Mouse (Mus musculus) liver, postnatal 0 days (tissue): ENCODE data around the gene Adgrg7. TPM values are rescaled to one million over a fixed set of nuclear protein-coding genes. Genes with fewer than 3 reads are reported as not detected.

Experiments
- ATAC-seq: fragments of 200-750 bp; cut with Nextera tagmentation; 2 replicates; pipeline ENCODE4 v1.8.0; 2017; ENCODE audit warnings: mild to moderate bottlenecking, moderate library complexity
- DNase-seq: peaks from one replicate; pipeline ENCODE4 v3.0.0-alpha.2; 2016
- H3K27ac ChIP-seq: fragments of 300-500 bp; sonication (generic); 2 replicates; pipeline ENCODE4 v1.5.1; 2014; ENCODE audit warnings: antibody characterized with exemption, moderate library complexity, mild to moderate bottlenecking, low read depth
- H3K27me3 ChIP-seq: fragments of 300-500 bp; sonication (generic); 2 replicates; pipeline ENCODE4 v1.6.1; 2014; ENCODE audit warnings: low read length, control low read depth, mixed read lengths; ENCODE audit not compliant: insufficient read depth
- H3K36me3 ChIP-seq: fragments of 300-500 bp; sonication (generic); replicated peaks from 2 replicates; pipeline ENCODE4 v1.6.1; 2014; ENCODE audit warnings: mild to moderate bottlenecking, control low read depth, low read length, moderate library complexity, mixed read lengths; ENCODE audit not compliant: insufficient read depth
- H3K4me1 ChIP-seq: fragments of 300-500 bp; sonication (generic); 2 replicates; pipeline ENCODE4 v1.6.1; 2014; ENCODE audit warnings: antibody characterized with exemption, mild to moderate bottlenecking, control low read depth; ENCODE audit not compliant: insufficient read depth
- H3K4me2 ChIP-seq: fragments of 300-500 bp; sonication (generic); 2 replicates; pipeline ENCODE4 v1.6.1; 2014; ENCODE audit warnings: low read depth, mild to moderate bottlenecking, low read length, moderate library complexity, mixed read lengths
- H3K4me3 ChIP-seq: fragments of 300-500 bp; sonication (generic); 2 replicates; pipeline ENCODE4 v1.5.1; 2014; ENCODE audit warnings: low read depth, low read length
- H3K9ac ChIP-seq: fragments of 300-500 bp; sonication (generic); replicated peaks from 2 replicates; pipeline ENCODE4 v1.6.1; 2014; ENCODE audit warnings: mild to moderate bottlenecking, moderate library complexity
- H3K9me3 ChIP-seq: fragments of 300-500 bp; sonication (generic); 2 replicates; pipeline ENCODE4 v1.6.1; 2016; ENCODE audit warnings: mild to moderate bottlenecking, control low read depth, low read length, mixed read lengths
- CTCF ChIP-seq: sonication (generic); IDR thresholded peaks from 2 replicates; pipeline ENCODE4 v1.5.1; 2016; ENCODE audit warnings: antibody characterized with exemption, low read depth
- EP300 ChIP-seq: IDR thresholded peaks from 2 replicates; pipeline ENCODE4 v1.6.1; 2016; ENCODE audit warnings: antibody characterized with exemption, low read depth, mild to moderate bottlenecking
- WGBS: fragments of 180-500 bp; shearing (Covaris S2); extraction: QIAGEN DNeasy Blood & Tissue Kit; methylation state at CpG from one replicate; pipeline ENCODE4 v1.1.7; 2014; ENCODE audit not compliant: insufficient replicate concordance; 5-methylcytosine and 5-hydroxymethylcytosine counted together
- polyA plus RNA-seq: library from polyadenylated mRNA; unstranded; fragments of >200 nt; fragmentation: Nextera tagmentation; extraction: Ambion mirVana; gene quantifications from 2 replicates; pipeline ENCODE4 v1.2.1, GENCODE M21; 2015

Adgrg7 gene
- polyA plus RNA-seq = 0.04 TPM in 1 of 2 replicates, not detected in the other

GRCm38 (mm10) chr16:56795481-56796139 lies at the start of gene Adgrg7:
Gene Adgrg7 (minus strand): TSS chr16:56795855.
- Histone ChIP-seq H3K27me3 (no peaks in the 10 kb centered on the region), H3K27ac (no peak within 1 kb of the TSS), H3K4me1 (no peaks in the 10 kb centered on the region), H3K9ac (no peak within 1 kb of the TSS), H3K36me3 (no peaks in the 10 kb centered on the region), H3K4me3 (no peak within 1 kb of the TSS), H3K4me2 (0 out of 2 replicates have a peak within 1 kb of the TSS, but pooled peaks have one; percentile 6), H3K9me3 (no peaks in the 10 kb centered on the region)
- 47% methylated on average over 8 of the region's 8 CpGs for WGBS
- ATAC-seq (no peak), DNase-seq (no peak)
- TF ChIP-seq CTCF (no peak), EP300 (no peak)

- ATAC-seq (no peak), DNase-seq (no peak)
- Histone ChIP-seq H3K27ac (no peak overlapping the region), H3K36me3 (no peaks in the 10 kb centered on the region), H3K4me3 (no peak overlapping the region), H3K4me1 (no peaks in the 10 kb centered on the region), H3K4me2 (no peak overlapping the region), H3K9ac (no peak overlapping the region), H3K27me3 (no peaks in the 10 kb centered on the region), H3K9me3 (no peaks in the 10 kb centered on the region)
- 60% methylated on average over 5 of the region's 5 CpGs for WGBS
- TF ChIP-seq CTCF = no peak
- no peak for TF ChIP-seq EP300
Measured at GRCm38 (mm10) chr16:56842988-56843387, 47.3 kb upstream of the Adgrg7 start.

GRCm38 (mm10) chr16:56833312-56833711 lies 37.7 kb upstream of the Adgrg7 start:
- DNase-seq = no peak
- Histone ChIP-seq H3K9me3 (no peaks in the 10 kb centered on the region), H3K4me1 (no peaks in the 10 kb centered on the region), H3K27me3 (no peaks in the 10 kb centered on the region), H3K27ac (no peak overlapping the region), H3K36me3 (no peaks in the 10 kb centered on the region), H3K4me3 (no peak overlapping the region), H3K4me2 (no peak overlapping the region), H3K9ac (no peak overlapping the region)
- 76% methylated on average over 1 of the region's 1 CpGs for WGBS
- TF ChIP-seq CTCF = no peak
- TF ChIP-seq EP300 = no peak
- ATAC-seq = no peak

GRCm38 (mm10) chr16:56831986-56832385 lies 36.3 kb upstream of the Adgrg7 start:
- Histone ChIP-seq H3K27me3 (no peaks in the 10 kb centered on the region), H3K9me3 (no peaks in the 10 kb centered on the region), H3K9ac (no peak overlapping the region), H3K4me3 (no peak overlapping the region), H3K36me3 (no peaks in the 10 kb centered on the region), H3K27ac (no peak overlapping the region), H3K4me1 (no peaks in the 10 kb centered on the region), H3K4me2 (no peak overlapping the region)
- DNase-seq (no peak), ATAC-seq (no peak)
- WGBS = 86% methylated on average over 2 of the region's 2 CpGs
- no peak for TF ChIP-seq CTCF
- TF ChIP-seq EP300 = no peak

GRCm38 (mm10) chr16:56801370-56802109 lies 5.9 kb upstream of the Adgrg7 start:
- H3K4me3 ChIP-seq = no peak overlapping the region
- ATAC-seq = peak; percentile 80
- H3K9me3 ChIP-seq = no peaks in the 10 kb centered on the region
- H3K4me1 ChIP-seq = 0 out of 2 replicates have a peak, but pooled peaks cover 3% of the 10 kb centered on the region
- H3K4me2 ChIP-seq = peak overlapping the region; percentile 29; the same call in 1 of the 2 replicates
- TF ChIP-seq EP300 (peak; percentile 88), CTCF (no peak)
- no peaks in the 10 kb centered on the region for H3K36me3 ChIP-seq
- H3K27me3 ChIP-seq = no peaks in the 10 kb centered on the region
- no peak overlapping the region for H3K9ac ChIP-seq
- WGBS = 43% methylated on average over 6 of the region's 6 CpGs
- DNase-seq = no peak
- H3K27ac ChIP-seq = no peak overlapping the region

GRCm38 (mm10) chr16:56800946-56801345 lies 5.3 kb upstream of the Adgrg7 start:
- Histone ChIP-seq H3K9ac (no peak overlapping the region), H3K4me2 (peak overlapping the region; percentile 29; the same call in 1 of the 2 replicates), H3K36me3 (no peaks in the 10 kb centered on the region), H3K9me3 (no peaks in the 10 kb centered on the region), H3K27ac (no peak overlapping the region), H3K4me3 (no peak overlapping the region), H3K4me1 (0 out of 2 replicates have a peak, but pooled peaks cover 3% of the 10 kb centered on the region), H3K27me3 (no peaks in the 10 kb centered on the region)
- DNase-seq (peak; percentile 14), ATAC-seq (no peak)
- WGBS = 69% methylated on average over 7 of the region's 7 CpGs
- TF ChIP-seq CTCF = no peak
- no peak for TF ChIP-seq EP300
